Mouse (Mus musculus): ENCODE measurements around the gene Col8a2. TPM values are rescaled to one million over a fixed set of nuclear protein-coding genes. Genes with fewer than 3 reads are reported as not detected.
A peak's percentile ranks its signal among the peaks of the same experiment; 100 is the strongest.

Gene Col8a2
- polyA plus RNA-seq, 1 experiment, result 0.62 TPM

GRCm38 (mm10) chr4:126295937-126296336, 9.3 kb downstream of the Col8a2 start:
- H3K79me2 ChIP-seq (ENCODE audit: control insufficient read depth, insufficient read depth), result no peaks in the 10 kb centered on the region
- no peak overlapping the region for H3ac ChIP-seq (ENCODE audit: control insufficient read depth, insufficient read length, low read depth)
- no peaks in the 10 kb centered on the region for H3K36me3 ChIP-seq (ENCODE audit: control insufficient read depth, insufficient read depth)
- H3K4me3 ChIP-seq (ENCODE audit: insufficient read depth, poor library complexity, severe bottlenecking), result no peak overlapping the region
- no peak for TF ChIP-seq CEBPB (IDR thresholded peaks at IDR 0.05; ENCODE audit: low read depth)
- no peaks in the 10 kb centered on the region for H3K27me3 ChIP-seq (ENCODE audit: control insufficient read depth, insufficient read depth, insufficient read length)
- no peaks in the 10 kb centered on the region for H3K79me3 ChIP-seq (ENCODE audit: low read depth)

GRCm38 (mm10) chr4:126296617-126297101, 10.1 kb downstream of the Col8a2 start:
- Histone ChIP-seq H3ac (ENCODE audit: control insufficient read depth, insufficient read length, low read depth) (no peak overlapping the region), H3K36me3 (ENCODE audit: control insufficient read depth, insufficient read depth) (no peaks in the 10 kb centered on the region), H3K27me3 (ENCODE audit: control insufficient read depth, insufficient read depth, insufficient read length) (no peaks in the 10 kb centered on the region), H3K79me3 (ENCODE audit: low read depth) (no peaks in the 10 kb centered on the region), H3K4me3 (ENCODE audit: insufficient read depth, poor library complexity, severe bottlenecking) (no peak overlapping the region), H3K79me2 (ENCODE audit: control insufficient read depth, insufficient read depth) (no peaks in the 10 kb centered on the region)
- TF ChIP-seq MAX (IDR thresholded peaks at IDR 0.05) (no peak), USF1 (IDR thresholded peaks at IDR 0.05; ENCODE audit: low read depth) (no peak), CTCF (IDR thresholded peaks at IDR 0.05; ENCODE audit: control insufficient read depth, insufficient read depth, insufficient read length) (no peak), CEBPB (IDR thresholded peaks at IDR 0.05; ENCODE audit: low read depth) (no peak), FOSL1 (IDR thresholded peaks at IDR 0.05; ENCODE audit: insufficient read depth, low read length, poor library complexity, severe bottlenecking) (no peak), MYOG (IDR thresholded peaks at IDR 0.05; ENCODE audit: control insufficient read depth, extremely low read depth, insufficient read length) (no peak), MYOD1 (IDR thresholded peaks at IDR 0.05; ENCODE audit: control insufficient read depth, insufficient read length, low read depth) (no peak)

- TF ChIP-seq MYOD1 (IDR thresholded peaks at IDR 0.05; ENCODE audit: control insufficient read depth, insufficient read length, low read depth) (peak; percentile 10), FOSL1 (IDR thresholded peaks at IDR 0.05; ENCODE audit: insufficient read depth, low read length, poor library complexity, severe bottlenecking) (no peak)
- H3K79me3 ChIP-seq (ENCODE audit: low read depth), result no peaks in the 10 kb centered on the region
- no peaks in the 10 kb centered on the region for H3K27me3 ChIP-seq (ENCODE audit: control insufficient read depth, insufficient read depth, insufficient read length)
- no peaks in the 10 kb centered on the region for H3K36me3 ChIP-seq (ENCODE audit: control insufficient read depth, insufficient read depth)
- H3K4me3 ChIP-seq (ENCODE audit: insufficient read depth, poor library complexity, severe bottlenecking), result no peak overlapping the region
- H3ac ChIP-seq (ENCODE audit: control insufficient read depth, insufficient read length, low read depth), result peak overlapping the region; percentile 53
- H3K79me2 ChIP-seq (ENCODE audit: control insufficient read depth, insufficient read depth), result no peaks in the 10 kb centered on the region
Measured at GRCm38 (mm10) chr4:126300916-126301583, 14.5 kb downstream of the Col8a2 start.

- Histone ChIP-seq H3K79me2 (ENCODE audit: control insufficient read depth, insufficient read depth) (no peaks in the 10 kb centered on the region), H3K4me3 (ENCODE audit: insufficient read depth, poor library complexity, severe bottlenecking) (no peak overlapping the region), H3K36me3 (ENCODE audit: control insufficient read depth, insufficient read depth) (no peaks in the 10 kb centered on the region), H3K27me3 (ENCODE audit: control insufficient read depth, insufficient read depth, insufficient read length) (no peaks in the 10 kb centered on the region), H3ac (ENCODE audit: control insufficient read depth, insufficient read length, low read depth) (no peak overlapping the region), H3K79me3 (ENCODE audit: low read depth) (no peaks in the 10 kb centered on the region)
- TF ChIP-seq MYOG (IDR thresholded peaks at IDR 0.05; ENCODE audit: control insufficient read depth, extremely low read depth, insufficient read length) (no peak), MYOD1 (IDR thresholded peaks at IDR 0.05; ENCODE audit: control insufficient read depth, insufficient read length, low read depth) (no peak), FOSL1 (IDR thresholded peaks at IDR 0.05; ENCODE audit: insufficient read depth, low read length, poor library complexity, severe bottlenecking) (no peak), USF1 (IDR thresholded peaks at IDR 0.05; ENCODE audit: low read depth) (no peak), MAX (IDR thresholded peaks at IDR 0.05) (no peak), CEBPB (IDR thresholded peaks at IDR 0.05; ENCODE audit: low read depth) (no peak), CTCF (IDR thresholded peaks at IDR 0.05; ENCODE audit: control insufficient read depth, insufficient read depth, insufficient read length) (no peak)
Measured at GRCm38 (mm10) chr4:126301584-126302309, 15.2 kb downstream of the Col8a2 start.

- no peaks in the 10 kb centered on the region for H3K36me3 ChIP-seq (ENCODE audit: control insufficient read depth, insufficient read depth)
- H3ac ChIP-seq (ENCODE audit: control insufficient read depth, insufficient read length, low read depth), result no peak overlapping the region
- no peaks in the 10 kb centered on the region for H3K79me2 ChIP-seq (ENCODE audit: control insufficient read depth, insufficient read depth)
- H3K4me3 ChIP-seq (ENCODE audit: insufficient read depth, poor library complexity, severe bottlenecking), result no peak overlapping the region
- H3K79me3 ChIP-seq (ENCODE audit: low read depth), result no peaks in the 10 kb centered on the region
- H3K27me3 ChIP-seq (ENCODE audit: control insufficient read depth, insufficient read depth, insufficient read length), result no peaks in the 10 kb centered on the region
- TF ChIP-seq USF1 (IDR thresholded peaks at IDR 0.05; ENCODE audit: low read depth) (no peak), MAX (IDR thresholded peaks at IDR 0.05) (no peak), CTCF (IDR thresholded peaks at IDR 0.05; ENCODE audit: control insufficient read depth, insufficient read depth, insufficient read length) (no peak), MYOG (IDR thresholded peaks at IDR 0.05; ENCODE audit: control insufficient read depth, extremely low read depth, insufficient read length) (no peak), CEBPB (IDR thresholded peaks at IDR 0.05; ENCODE audit: low read depth) (no peak), MYOD1 (IDR thresholded peaks at IDR 0.05; ENCODE audit: control insufficient read depth, insufficient read length, low read depth) (no peak), FOSL1 (IDR thresholded peaks at IDR 0.05; ENCODE audit: insufficient read depth, low read length, poor library complexity, severe bottlenecking) (no peak)
Measured at GRCm38 (mm10) chr4:126303877-126304276, 17.3 kb downstream of the Col8a2 start.

- no peak for TF ChIP-seq FOSL1 (IDR thresholded peaks at IDR 0.05; ENCODE audit: insufficient read depth, low read length, poor library complexity, severe bottlenecking)
- TF ChIP-seq MYOD1 (IDR thresholded peaks at IDR 0.05; ENCODE audit: control insufficient read depth, insufficient read length, low read depth), result no peak
- TF ChIP-seq MYOG (IDR thresholded peaks at IDR 0.05; ENCODE audit: control insufficient read depth, extremely low read depth, insufficient read length), result no peak
- no peak for TF ChIP-seq MAX (IDR thresholded peaks at IDR 0.05)
- no peak for TF ChIP-seq CEBPB (IDR thresholded peaks at IDR 0.05; ENCODE audit: low read depth)
- Histone ChIP-seq H3K4me3 (ENCODE audit: insufficient read depth, poor library complexity, severe bottlenecking) (no peak overlapping the region), H3K79me2 (ENCODE audit: control insufficient read depth, insufficient read depth) (no peaks in the 10 kb centered on the region), H3ac (ENCODE audit: control insufficient read depth, insufficient read length, low read depth) (no peak overlapping the region), H3K27me3 (ENCODE audit: control insufficient read depth, insufficient read depth, insufficient read length) (no peaks in the 10 kb centered on the region), H3K36me3 (ENCODE audit: control insufficient read depth, insufficient read depth) (no peaks in the 10 kb centered on the region), H3K79me3 (ENCODE audit: low read depth) (no peaks in the 10 kb centered on the region)
Measured at GRCm38 (mm10) chr4:126305428-126305827, 18.8 kb downstream of the Col8a2 start.
